Mouse (Mus musculus) liver, adult 2 months (tissue): ENCODE measurements at regions not wholly inside any gene's neighbourhood (a gene's known extent, or its start where the extent isn't known, plus 50 kb on each side); places are given as distances from the start of the nearest gene placed in this dataset.

Experiments
- CTCF ChIP-seq: fragments of 200-500 bp; IDR thresholded peaks from 2 replicates; pipeline ENCODE4 v1.5.1; 2011; ENCODE audit warnings: low read depth, low read length, control low read depth
- POLR2A ChIP-seq: fragments of 200-500 bp; IDR thresholded peaks from 2 replicates; pipeline ENCODE4 v1.6.1; 2011; ENCODE audit warnings: low read length, control low read depth; ENCODE audit not compliant: insufficient read depth; ENCODE audit errors: extremely low read depth

DNA sequence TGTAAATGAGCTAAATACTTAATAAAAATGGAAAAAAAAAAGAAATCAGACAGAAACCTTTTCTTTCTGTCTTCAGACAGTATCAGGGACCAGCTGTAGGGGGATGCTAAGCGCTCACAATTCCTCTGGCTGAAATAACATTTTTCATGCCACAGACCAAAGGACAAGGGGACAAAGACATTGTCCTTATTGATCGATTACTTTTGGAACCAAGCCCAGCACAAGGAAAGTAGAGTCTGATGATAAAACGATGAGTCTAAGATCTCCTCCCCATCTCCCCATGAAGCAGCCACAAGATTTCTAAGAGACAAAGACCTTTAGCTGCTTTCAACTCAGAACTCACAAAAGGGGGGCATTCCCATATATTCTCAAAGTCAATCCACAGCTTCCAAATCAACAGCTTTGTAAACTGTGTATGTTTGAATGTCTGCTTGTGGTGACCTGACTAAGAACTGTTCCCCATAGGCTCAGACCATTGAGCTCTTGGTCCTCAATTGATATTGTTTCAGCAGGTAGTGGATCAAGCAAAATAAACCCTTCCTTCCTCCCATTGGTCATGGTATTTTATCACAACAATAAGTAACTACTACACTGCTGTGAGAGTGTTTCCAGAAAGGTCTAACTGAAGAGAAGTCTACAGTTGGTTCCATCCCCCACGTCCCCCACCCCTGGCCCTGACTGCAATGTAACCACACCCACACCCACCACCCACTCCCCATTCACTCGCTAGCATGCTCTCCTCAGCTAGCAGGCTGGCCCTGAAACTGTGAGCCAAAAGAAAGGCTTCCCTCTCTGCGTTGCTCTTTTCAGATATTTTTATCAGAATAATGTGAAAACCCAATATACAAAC is 331.4 kb upstream of the Spred2 start:
- TF ChIP-seq POLR2A: no peak
- TF ChIP-seq CTCF: no peak
